Mouse (Mus musculus) gastrocnemius, postnatal 4 days (tissue): ENCODE results near the gene Slc9a6. TPM values are rescaled to one million over a fixed set of nuclear protein-coding genes. Genes with fewer than 3 reads are reported as not detected.

Experiments used
- microRNA-seq: library from miRNA; unstranded; fragments of <30 nt; microRNA quantifications from one replicate; pipeline ENCODE4 v1.2.0, GENCODE M21; 2021
- total RNA-seq, 2 experiments: library from RNA; stranded (reverse); gene quantifications; 2 replicates each; pipeline ENCODE4 v1.2.3; 2021

The Slc9a6 gene
- total RNA-seq, 2 experiments from 2014 or later: 17.5 to 18.8 TPM

Small RNA genes lying within 50 kb of the gene (microRNA-seq; reads per million reads assigned to microRNA genes)
- not detected for gene Mir5116

Other genes starting within 250 kb of the Slc9a6 start
- under 1 TPM; 0.39 to 0.60 TPM for gene Smim10l2a, start 235.2 kb upstream of the Slc9a6 start, total RNA-seq
- gene Gm2174, start 161.8 kb upstream of the Slc9a6 start, total RNA-seq: 1 to 10 TPM in 1 of 2 experiments, under 1 TPM in 1; 0.80 to 2.1 TPM
- 10 to 100 TPM; 21.7 to 28.4 TPM for gene Ints6l, start 154.9 kb upstream of the Slc9a6 start, total RNA-seq
- gene Gm10477, start 85.0 kb upstream of the Slc9a6 start, total RNA-seq: not detected
- not detected for gene Gm648, start 60.2 kb upstream of the Slc9a6 start, total RNA-seq
- 10 to 100 TPM; 15.5 to 16.4 TPM for gene Mmgt1, start 11.7 kb upstream of the Slc9a6 start, total RNA-seq
- 1,000 to 10,000 TPM; 1,382 to 1,696 TPM for gene Fhl1, start 122.0 kb downstream of the Slc9a6 start, total RNA-seq
- gene Map7d3, start 212.6 kb downstream of the Slc9a6 start, total RNA-seq: 1 to 10 TPM; 3.0 to 3.8 TPM